Mouse (Mus musculus): ENCODE measurements around the gene E330017A01Rik. TPM values are rescaled to one million over a fixed set of nuclear protein-coding genes. Genes with fewer than 3 reads are reported as not detected.

E330017A01Rik gene
- polyA plus RNA-seq, 1 experiment: not detected

- H3K4me3 ChIP-seq (ENCODE audit: insufficient read depth, low read length): no peak overlapping the region
These were observed 25.3 kb upstream of the E330017A01Rik start for GRCm38 (mm10) chr16:58663816-58664215.

DNA sequence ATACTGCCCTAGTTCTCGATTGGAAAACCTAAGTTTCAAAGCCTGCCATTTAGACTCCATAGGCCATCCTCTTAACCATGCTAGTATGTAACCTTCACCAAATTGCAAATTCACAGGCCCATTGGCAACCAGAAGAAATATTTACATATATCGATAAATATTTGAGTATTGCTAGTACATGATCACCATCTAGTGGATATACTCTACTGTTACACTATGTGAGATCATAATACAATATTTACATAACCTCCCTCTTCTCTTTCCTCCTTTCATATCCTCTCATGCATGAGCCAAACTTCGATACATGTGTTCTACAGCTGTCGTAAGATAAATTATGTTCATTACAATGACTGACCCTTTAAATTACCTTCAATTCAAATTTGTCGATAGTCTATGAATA, 24.5 kb upstream of the E330017A01Rik start:
- no peak overlapping the region for H3K27ac ChIP-seq (ENCODE audit: insufficient read depth, low read length)
- TF ChIP-seq POLR2A (IDR thresholded peaks at IDR 0.05; ENCODE audit: low read depth, low read length): no peak
- TF ChIP-seq CTCF (IDR thresholded peaks at IDR 0.05; ENCODE audit: borderline replicate concordance, insufficient read depth, low read length): no peak

More at GRCm38 (mm10) chr16:58663816-58664215, 25.3 kb upstream of the E330017A01Rik start:
- Histone ChIP-seq H3K27ac (ENCODE audit: insufficient read depth, low read length) (no peak overlapping the region), H3K4me1 (ENCODE audit: control insufficient read depth, insufficient read depth, low read length) (no peaks in the 10 kb centered on the region)
- TF ChIP-seq CTCF (IDR thresholded peaks at IDR 0.05; ENCODE audit: borderline replicate concordance, insufficient read depth, low read length): no peak
- TF ChIP-seq POLR2A (IDR thresholded peaks at IDR 0.05; ENCODE audit: low read depth, low read length): no peak

GRCm38 (mm10) chr16:58662287-58662791, 23.8 kb upstream of the E330017A01Rik start:
- no peak overlapping the region for H3K27ac ChIP-seq (ENCODE audit: insufficient read depth, low read length)
- TF ChIP-seq CTCF (IDR thresholded peaks at IDR 0.05; ENCODE audit: borderline replicate concordance, insufficient read depth, low read length): no peak
- H3K4me1 ChIP-seq (ENCODE audit: control insufficient read depth, insufficient read depth, low read length): no peaks in the 10 kb centered on the region
- H3K4me3 ChIP-seq (ENCODE audit: insufficient read depth, low read length): no peak overlapping the region

More for the DNA sequence above, 24.5 kb upstream of the E330017A01Rik start:
- Histone ChIP-seq H3K4me1 (ENCODE audit: control insufficient read depth, insufficient read depth, low read length) (no peaks in the 10 kb centered on the region), H3K4me3 (ENCODE audit: insufficient read depth, low read length) (no peak overlapping the region)

- H3K4me1 ChIP-seq (ENCODE audit: control insufficient read depth, insufficient read depth, low read length): no peaks in the 10 kb centered on the region
- H3K4me3 ChIP-seq (ENCODE audit: insufficient read depth, low read length): no peak overlapping the region
- TF ChIP-seq POLR2A (IDR thresholded peaks at IDR 0.05; ENCODE audit: low read depth, low read length): no peak
- TF ChIP-seq CTCF (IDR thresholded peaks at IDR 0.05; ENCODE audit: borderline replicate concordance, insufficient read depth, low read length): no peak
- no peak overlapping the region for H3K27ac ChIP-seq (ENCODE audit: insufficient read depth, low read length)
These were observed 23.3 kb upstream of the E330017A01Rik start for GRCm38 (mm10) chr16:58661826-58662225.

DNA sequence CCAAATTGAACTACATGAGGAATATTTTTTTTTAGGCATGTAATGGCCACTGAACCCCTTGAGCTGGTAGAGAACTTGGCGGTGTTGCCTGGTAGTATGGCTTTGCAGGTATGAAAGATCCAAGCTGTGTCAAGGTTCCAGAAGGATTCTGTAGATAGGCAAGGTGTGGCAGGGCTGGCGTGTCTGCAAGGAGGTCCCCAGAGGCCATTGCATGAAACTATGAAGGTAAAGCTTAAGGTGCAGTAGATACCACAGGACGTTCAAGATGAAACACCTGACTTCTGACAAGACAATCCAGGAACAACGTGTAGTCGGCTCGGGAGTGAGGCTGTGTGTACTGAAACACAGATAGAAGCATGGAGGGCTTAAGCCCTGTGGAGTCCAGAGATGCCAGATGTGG, 20.1 kb upstream of the E330017A01Rik start:
- H3K4me3 ChIP-seq (ENCODE audit: insufficient read depth, low read length): no peak overlapping the region
- no peaks in the 10 kb centered on the region for H3K4me1 ChIP-seq (ENCODE audit: control insufficient read depth, insufficient read depth, low read length)
- TF ChIP-seq POLR2A (IDR thresholded peaks at IDR 0.05; ENCODE audit: low read depth, low read length): no peak
- no peak for TF ChIP-seq CTCF (IDR thresholded peaks at IDR 0.05; ENCODE audit: borderline replicate concordance, insufficient read depth, low read length)
- no peak overlapping the region for H3K27ac ChIP-seq (ENCODE audit: insufficient read depth, low read length)

- H3K4me3 ChIP-seq (ENCODE audit: insufficient read depth, low read length): no peak overlapping the region
- no peaks in the 10 kb centered on the region for H3K4me1 ChIP-seq (ENCODE audit: control insufficient read depth, insufficient read depth, low read length)
- TF ChIP-seq CTCF (IDR thresholded peaks at IDR 0.05; ENCODE audit: borderline replicate concordance, insufficient read depth, low read length) (no peak), POLR2A (IDR thresholded peaks at IDR 0.05; ENCODE audit: low read depth, low read length) (no peak)
- no peak overlapping the region for H3K27ac ChIP-seq (ENCODE audit: insufficient read depth, low read length)
These were observed 18.0 kb upstream of the E330017A01Rik start for GRCm38 (mm10) chr16:58656526-58656925.

GRCm38 (mm10) chr16:58655751-58656150, 17.2 kb upstream of the E330017A01Rik start:
- no peak for TF ChIP-seq CTCF (IDR thresholded peaks at IDR 0.05; ENCODE audit: borderline replicate concordance, insufficient read depth, low read length)

DNA sequence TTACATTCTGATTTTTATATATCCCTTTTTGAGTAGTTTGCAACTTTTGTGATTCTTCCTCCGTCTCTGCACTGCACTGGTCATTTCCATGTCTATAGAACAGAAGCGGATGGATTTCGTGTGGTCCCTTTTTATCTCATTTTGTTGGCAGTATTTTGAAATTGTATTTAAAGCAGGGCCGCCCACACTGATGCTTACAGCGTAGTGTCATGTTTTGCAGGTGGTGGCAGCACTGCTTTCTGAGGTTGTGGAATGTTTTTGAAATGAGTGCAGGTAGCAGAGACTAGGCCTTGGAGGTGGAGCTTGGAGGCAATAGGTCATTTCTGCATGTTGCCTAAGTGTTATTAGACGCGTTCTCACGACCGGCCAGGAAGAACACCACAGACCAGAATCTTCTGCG, 11.4 kb upstream of the E330017A01Rik start:
- no peak overlapping the region for H3K27ac ChIP-seq (ENCODE audit: insufficient read depth, low read length)
- no peaks in the 10 kb centered on the region for H3K4me1 ChIP-seq (ENCODE audit: control insufficient read depth, insufficient read depth, low read length)
- no peak overlapping the region for H3K4me3 ChIP-seq (ENCODE audit: insufficient read depth, low read length)
- TF ChIP-seq CTCF (IDR thresholded peaks at IDR 0.05; ENCODE audit: borderline replicate concordance, insufficient read depth, low read length) (no peak), POLR2A (IDR thresholded peaks at IDR 0.05; ENCODE audit: low read depth, low read length) (no peak)

More at GRCm38 (mm10) chr16:58655751-58656150, 17.2 kb upstream of the E330017A01Rik start:
- Histone ChIP-seq H3K4me3 (ENCODE audit: insufficient read depth, low read length) (no peak overlapping the region), H3K27ac (ENCODE audit: insufficient read depth, low read length) (no peak overlapping the region), H3K4me1 (ENCODE audit: control insufficient read depth, insufficient read depth, low read length) (no peaks in the 10 kb centered on the region)

- H3K27ac ChIP-seq (ENCODE audit: insufficient read depth, low read length): no peak overlapping the region
- TF ChIP-seq POLR2A (IDR thresholded peaks at IDR 0.05; ENCODE audit: low read depth, low read length) (no peak), CTCF (IDR thresholded peaks at IDR 0.05; ENCODE audit: borderline replicate concordance, insufficient read depth, low read length) (no peak)
- H3K4me3 ChIP-seq (ENCODE audit: insufficient read depth, low read length): no peak overlapping the region
- H3K4me1 ChIP-seq (ENCODE audit: control insufficient read depth, insufficient read depth, low read length): no peaks in the 10 kb centered on the region; the same call in 1 of the 2 replicates
These were observed 523 bp downstream of the E330017A01Rik start for GRCm38 (mm10) chr16:58638016-58638415.

DNA sequence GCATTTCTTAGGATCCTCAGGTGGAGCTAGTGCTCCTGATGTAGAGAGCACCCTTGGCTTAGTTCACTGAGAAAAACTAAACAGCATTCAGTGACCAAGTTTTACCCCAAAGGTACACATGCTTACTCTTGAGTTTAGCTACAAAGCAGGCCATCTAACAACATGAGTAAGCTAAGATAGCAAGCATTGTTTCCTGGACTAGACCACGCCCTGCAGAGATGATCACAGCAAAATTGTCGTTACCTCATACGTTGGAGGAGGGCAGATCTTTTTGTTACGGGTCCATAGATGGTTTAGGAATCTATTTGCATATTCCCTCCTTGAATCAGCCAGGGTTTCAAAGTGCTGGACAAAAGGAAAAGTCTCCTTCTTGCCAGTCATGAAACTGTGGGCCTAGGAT, 1.1 kb downstream of the E330017A01Rik start:
- TF ChIP-seq POLR2A (IDR thresholded peaks at IDR 0.05; ENCODE audit: low read depth, low read length) (no peak), CTCF (IDR thresholded peaks at IDR 0.05; ENCODE audit: borderline replicate concordance, insufficient read depth, low read length) (no peak)
- H3K27ac ChIP-seq (ENCODE audit: insufficient read depth, low read length): no peak overlapping the region
- no peak overlapping the region for H3K4me3 ChIP-seq (ENCODE audit: insufficient read depth, low read length)
- no peaks in the 10 kb centered on the region; the same call in 1 of the 2 replicates for H3K4me1 ChIP-seq (ENCODE audit: control insufficient read depth, insufficient read depth, low read length)
